Mouse (Mus musculus): ENCODE measurements around the gene Ttc17.

The Ttc17 gene

DNA sequence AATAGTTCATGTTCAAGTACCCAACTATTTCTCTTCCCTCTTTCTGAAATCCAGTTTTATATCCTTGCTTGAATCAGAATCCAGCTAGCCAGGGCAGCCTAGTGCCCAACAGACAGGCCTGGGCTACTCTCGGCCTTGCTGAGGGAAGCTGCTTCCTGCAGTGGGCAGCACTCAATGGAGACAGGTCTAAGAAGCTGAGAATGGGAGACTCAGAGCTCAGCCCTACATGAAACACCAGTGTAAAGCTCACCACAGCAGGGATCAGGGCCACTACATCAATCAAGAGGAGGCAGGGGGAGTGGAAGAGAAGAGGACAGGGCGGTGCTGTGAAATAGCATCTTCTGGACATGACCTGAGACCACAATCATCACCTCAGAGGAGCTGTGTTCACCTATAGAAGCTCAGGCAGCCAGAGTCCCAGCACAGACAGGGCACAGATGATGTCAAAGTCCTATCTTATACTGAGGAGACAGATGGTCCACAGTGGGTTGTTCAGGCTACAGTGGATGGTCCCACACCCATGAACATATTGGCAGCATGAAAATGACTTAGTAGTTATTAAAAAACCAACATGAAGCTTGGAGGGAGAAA, 25.3 kb downstream of the Ttc17 start:
- no peak for DNase-seq (ENCODE audit: low spot score)

DNA sequence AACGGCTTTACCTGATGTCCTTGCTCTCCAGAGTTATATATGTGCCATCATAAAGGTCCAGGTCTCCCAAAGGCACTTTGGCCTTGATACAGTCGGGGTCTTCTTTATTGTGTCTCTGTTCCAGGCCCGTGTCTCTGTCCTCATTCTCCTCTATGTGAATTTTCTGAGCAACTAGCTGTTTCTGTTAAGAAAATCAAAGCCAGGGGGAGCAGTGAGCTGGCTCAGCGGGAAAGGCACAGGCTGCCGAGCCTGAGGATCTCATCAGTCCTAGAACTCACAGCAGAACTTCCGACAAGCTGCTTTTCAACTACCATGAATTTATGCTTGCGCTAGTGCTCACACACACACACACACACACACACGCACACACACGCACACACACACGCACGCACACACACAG, 27.8 kb downstream of the Ttc17 start:
- DNase-seq (ENCODE audit: low spot score), result no peak

DNA sequence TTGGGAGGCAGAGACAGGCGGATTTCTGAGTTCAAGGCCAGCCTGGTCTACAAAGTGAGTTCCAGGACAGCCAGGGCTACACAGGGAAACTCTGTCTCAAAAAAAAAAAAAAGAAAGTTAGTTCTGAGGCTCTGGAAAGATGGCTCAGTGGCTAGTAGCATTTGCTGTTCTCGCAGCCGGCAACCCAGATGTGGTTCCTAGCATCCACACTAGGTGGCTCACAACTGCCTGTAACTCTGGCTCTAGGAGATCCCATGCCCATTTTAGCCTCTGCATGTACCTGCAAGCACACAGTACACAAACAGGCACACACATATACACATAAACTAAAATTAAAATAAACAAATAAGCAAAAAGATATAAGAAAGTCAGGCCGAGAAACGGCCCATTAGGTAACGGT, 35.4 kb downstream of the Ttc17 start:
- DNase-seq (ENCODE audit: low spot score), result peak; percentile 9

DNA sequence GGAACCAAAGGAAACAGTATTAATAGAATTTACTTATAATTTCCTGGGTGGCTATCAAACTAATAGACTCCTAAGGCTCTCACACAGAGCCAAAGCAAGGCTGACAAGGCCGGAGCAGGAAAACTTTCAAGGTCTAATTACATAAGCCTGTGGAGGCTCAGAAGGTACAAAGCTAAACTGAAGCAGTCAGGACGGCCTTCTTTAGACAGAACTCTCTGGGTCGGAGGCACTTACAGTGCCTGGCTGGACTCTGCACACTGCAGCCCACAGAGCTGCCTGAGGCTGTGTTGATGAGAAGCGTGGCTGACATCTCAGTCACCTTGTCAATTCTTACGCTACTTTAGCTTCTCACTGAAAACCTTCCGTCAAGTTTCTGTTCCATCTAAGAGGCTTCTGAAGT, 42.7 kb downstream of the Ttc17 start:
- no peak for DNase-seq (ENCODE audit: low spot score)

DNA sequence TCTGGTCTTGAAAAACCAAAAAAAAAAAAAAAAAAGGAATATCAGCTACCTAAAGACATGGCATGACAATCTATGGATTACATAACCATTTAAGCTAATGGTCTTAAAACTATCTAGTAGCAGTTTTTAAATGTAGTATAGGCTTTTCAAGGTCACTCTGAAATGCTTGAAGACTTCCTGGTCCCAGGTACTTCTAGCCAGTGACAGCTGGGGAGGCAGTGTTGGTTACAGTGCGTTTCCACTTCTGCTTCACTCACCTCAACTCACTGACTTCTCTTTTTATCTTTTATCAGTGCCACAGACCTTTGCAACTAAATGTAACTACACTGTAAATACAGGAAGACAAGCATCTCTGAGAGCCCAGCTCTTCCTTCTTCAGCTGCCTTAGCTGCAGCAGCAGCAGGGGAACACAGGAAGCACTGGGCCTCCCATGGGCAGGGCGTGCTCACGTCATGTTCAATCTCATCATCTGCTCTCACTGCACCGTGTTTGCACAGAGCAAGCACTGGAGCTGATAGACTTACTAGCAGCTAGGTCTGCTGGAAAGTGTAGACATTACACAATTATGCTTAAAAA, 46.0 kb downstream of the Ttc17 start:
- no peak for DNase-seq (ENCODE audit: low spot score)

DNA sequence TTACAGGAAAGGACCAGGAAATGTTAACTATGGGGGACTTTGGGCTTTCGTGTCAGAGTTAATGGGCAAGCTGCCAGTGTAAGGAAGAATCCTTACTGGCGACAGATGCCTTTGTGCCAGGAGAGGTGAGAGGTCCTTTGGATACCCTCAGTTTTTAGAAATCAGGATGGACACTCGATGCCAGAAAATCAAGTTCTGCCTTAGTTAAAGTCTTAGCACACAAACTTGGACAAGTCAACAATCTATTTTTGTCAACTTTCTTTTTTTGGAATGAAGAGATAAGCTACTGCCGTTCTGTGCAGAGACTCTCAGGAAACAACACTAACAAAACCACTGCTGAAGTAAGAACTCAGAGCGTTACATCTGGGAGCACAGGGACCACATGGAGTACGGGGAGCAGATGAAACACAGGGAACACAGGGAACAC, 58.3 kb downstream of the Ttc17 start:
- no peak for DNase-seq (ENCODE audit: low spot score)

DNA sequence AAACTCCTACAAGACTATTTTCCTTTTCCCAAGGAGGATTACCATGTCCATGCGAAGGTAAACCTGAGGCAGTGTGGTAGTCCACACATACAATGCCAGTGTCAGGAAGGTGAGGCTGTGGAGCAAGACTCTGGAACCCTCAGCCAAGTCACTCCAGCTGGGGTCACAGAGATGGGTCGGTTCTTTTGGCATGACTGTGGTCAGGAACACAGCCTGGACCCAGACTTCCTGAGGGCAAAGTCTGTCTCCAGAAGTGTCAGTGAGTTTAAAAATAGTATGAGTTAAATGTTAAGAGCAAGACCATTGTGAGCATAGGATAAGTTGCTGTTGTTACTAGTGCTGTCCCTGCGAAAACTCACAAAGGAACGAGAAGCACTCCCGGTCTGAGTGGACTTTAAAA, 59.7 kb downstream of the Ttc17 start:
- no peak for DNase-seq (ENCODE audit: low spot score)

DNA sequence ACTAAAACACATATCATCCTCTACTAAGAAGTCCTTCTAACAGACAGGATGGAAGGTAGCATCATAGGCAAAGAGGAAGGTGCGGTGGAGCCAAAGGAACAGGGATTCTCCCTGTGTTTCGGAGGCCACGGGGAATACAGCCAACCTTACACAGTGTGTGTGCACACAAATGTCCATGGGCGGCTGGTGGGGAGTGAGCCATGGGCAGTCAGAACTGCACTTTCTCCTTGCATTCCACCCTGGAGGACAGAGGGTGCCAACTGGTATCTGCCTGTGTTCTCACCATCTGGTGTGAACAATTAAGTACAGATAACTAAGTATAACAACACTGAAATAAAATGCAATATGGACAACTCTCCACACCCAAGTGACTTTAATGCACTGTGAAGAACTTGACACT, 61.9 kb downstream of the Ttc17 start:
- DNase-seq (ENCODE audit: low spot score), result no peak

DNA sequence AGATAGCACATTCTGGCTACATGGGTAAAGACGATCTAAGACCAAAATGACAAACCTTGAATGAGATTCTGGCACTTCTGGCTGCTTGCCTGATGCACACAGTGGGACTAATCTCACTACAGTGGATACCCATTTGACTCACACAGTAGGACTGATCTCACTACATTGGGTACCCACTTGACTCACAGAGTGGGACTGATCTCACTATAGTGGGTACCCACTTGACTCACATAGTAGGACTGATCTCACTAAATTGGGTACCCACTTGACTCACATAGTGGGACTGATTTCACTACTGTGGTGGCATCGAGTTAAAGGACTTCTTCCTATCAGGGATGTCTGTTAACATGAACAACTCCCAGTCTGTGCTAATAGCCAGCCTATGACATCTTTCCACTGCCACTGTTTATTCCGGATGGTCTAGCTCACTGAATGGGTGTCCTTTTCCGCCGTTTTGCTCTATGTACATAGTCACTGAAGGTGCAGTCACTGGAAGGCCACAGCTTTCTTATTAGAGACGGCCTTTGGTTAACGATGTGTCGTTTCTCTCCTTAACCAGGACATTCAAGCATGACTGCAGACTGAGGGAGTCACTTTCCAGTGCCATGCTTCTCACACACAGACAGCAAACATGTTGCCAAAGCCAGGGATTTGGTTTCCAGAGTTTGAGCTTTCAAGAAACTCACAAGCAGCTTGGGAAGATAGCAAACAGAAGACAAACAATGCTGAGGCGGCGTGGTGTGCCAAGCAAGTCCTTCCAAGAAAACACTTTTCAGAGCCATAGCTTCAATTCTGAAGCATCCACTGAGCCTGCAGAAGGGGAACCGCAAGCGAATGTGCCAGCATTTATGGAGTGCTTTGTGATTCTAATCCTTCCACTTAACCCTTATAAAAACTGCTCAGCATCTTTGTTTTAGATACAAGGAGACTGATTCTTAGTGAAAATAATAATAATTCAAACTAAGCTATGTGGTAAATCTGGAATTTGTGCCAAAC, 62.9 kb downstream of the Ttc17 start:
- no peak for DNase-seq (ENCODE audit: low spot score)

DNA sequence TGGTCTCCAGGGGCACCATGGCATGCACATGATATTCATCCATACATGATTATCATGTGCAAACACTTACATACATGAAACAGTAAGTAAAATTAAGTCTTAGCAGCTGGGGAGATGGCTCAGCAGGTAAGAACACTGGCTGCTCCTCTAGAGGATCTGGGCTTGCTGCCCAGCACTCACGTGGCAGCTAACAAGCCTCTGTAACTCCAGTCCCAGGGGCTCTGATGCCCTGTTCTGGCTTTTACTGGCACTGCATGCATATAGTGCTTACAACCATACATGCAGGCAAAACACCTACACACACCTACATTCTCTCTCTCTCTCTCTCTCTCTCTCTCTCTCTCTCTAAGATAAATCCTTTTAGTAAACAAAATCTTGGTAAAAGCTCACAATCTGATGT, 65.7 kb downstream of the Ttc17 start:
- DNase-seq (ENCODE audit: low spot score), result no peak

DNA sequence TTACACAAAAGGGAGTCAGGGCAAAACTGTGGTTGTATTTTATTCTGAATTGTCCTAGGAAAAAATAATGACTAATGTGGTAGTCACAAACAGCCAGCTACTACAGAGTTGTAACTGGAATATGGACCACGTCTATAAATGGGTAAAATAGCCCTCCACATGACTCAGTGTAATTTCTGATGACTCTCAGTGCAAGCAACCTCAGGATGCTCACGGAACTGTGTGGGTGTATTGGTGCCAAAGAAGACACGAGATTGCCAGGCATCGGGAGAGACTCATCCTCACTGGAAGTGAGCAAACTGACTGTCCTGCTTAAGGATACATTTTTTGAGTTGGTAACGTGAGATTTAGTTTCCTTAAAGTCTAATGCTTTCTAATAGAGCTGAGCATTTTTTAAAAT, 67.0 kb downstream of the Ttc17 start:
- no peak for DNase-seq (ENCODE audit: low spot score)

DNA sequence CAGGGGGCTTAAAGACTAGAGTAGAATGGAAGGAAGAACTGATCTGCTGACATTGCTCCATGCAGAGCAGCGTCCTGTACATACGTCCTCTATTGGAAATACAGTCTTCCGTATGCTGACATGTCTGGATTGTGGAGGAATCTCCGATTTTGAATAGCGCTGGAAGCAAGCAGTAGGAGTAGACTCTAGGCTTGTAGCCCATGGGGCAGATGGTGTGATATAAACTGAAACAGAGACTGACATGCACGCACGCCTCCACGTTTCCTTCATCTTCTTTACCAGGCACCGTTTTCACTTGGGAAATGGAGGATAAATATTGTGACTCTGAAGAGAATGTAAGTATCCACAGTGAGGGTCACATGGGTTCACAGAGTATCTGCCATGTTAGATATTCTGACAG, 70.2 kb downstream of the Ttc17 start:
- peak; percentile 38 for DNase-seq (ENCODE audit: low spot score)

DNA sequence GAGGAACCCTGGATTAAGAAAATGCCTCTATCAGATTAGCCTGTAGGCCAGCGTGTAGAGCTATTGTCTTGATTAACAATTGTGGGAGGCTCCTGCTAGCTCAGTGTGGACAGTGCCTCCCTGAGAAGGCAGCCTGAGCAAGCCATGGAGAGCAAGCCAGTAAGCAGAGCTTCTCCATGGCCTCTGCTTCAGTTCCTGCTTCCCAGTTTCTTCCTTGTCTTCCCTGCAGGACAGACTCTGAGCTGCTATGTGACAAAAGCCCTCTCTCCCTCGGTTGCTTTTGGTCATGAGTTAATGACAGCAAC, 71.8 kb downstream of the Ttc17 start:
- no peak for DNase-seq (ENCODE audit: low spot score)

DNA sequence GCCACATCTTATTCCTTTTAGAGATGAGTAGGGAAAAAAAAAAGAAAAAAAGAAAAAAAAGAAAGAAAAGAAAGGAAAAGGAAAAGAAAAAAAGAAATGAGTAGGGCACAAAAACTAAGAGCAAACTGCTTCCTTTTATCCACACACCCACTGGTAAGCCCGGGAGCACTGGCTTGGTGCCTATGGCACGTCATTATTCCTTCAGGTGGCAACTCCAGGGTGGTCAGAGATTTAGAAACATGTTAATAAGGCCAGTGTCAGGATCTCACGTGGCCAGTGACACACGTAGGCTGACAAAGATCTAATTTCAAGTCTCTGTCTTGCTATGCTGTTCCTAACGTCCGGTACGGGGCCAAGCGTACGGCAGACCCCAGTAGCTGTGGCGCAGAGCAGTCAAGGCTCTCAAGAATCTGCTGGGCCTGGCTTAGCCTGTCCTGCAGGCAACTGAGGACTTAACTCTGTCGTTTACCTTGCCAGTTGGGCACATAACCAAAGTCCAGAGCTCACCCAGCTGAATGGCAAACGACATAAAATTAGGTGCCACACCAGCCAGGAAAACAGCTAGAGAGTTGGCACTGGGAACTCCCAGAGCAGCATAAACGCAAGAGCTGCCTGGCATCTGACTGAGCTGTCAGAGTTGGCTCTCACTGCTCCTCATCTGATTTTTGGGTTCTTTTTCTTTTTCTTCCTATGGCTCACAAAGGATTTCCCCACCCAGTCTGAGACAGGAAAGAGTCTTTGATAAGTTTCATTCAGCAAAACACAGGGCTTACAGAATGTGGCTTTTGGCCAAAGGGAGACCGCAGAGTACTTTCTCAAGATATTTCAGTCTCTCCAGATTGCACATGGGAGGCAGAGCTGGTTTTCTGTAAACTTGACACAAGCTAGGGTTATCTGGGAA, 72.4 kb downstream of the Ttc17 start:
- no peak for DNase-seq (ENCODE audit: low spot score)

DNA sequence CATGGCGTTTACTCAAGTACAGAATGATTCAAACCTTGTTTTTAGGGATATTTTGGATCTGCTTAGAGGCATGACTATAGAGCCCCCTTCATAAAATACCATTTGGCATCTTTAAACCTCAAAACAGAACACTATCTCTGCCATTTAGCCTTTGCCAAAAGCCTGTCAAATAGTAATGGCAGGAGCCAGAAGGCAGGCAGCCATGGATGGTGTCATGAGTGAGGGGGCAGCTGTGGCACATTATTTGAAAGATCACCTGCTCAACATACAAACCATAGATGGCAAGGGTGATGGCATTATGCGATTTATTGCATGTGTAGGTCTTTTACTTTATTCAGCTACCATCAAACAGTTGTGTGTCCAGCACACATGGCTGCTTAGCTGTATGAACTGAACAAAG, 73.4 kb downstream of the Ttc17 start:
- DNase-seq (ENCODE audit: low spot score), result no peak

DNA sequence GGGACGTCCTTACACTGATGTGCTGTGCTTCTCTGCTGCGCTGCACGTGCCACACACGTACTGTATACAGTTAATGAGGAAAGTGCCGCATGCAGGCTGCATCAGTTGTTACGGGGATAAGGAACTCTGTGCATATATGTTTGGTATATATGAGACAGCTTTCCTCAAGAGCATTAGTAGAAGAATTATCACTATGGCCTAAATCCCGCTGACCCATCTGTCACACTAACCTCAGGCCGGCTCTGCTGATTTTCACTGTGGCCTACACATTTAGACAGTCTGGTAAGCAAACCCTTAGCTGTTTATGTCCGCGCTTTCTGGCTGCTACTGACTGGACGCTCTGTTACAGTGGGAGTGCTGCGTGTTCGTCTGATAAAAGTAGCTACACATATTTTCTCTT, 77.2 kb downstream of the Ttc17 start:
- no peak for DNase-seq (ENCODE audit: low spot score)

DNA sequence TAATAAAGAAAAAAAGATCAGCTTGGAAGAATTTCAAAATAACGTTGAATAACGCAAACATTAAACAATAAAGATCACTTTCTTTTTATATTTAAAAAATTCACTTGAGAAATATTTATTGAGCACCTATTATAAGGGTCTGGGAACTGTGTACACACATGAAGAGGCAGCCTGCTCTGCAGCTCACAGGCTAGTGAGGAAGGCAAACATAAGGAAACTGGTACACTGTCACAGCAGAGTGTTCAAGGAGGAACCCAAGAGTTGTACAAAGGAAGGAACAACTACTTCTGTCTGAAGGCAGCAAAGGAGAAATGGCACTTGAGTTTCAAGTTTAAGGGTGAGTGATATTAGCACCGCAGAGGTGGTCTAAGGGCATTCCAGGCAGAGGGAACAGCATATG, 78.7 kb downstream of the Ttc17 start:
- no peak for DNase-seq (ENCODE audit: low spot score)

DNA sequence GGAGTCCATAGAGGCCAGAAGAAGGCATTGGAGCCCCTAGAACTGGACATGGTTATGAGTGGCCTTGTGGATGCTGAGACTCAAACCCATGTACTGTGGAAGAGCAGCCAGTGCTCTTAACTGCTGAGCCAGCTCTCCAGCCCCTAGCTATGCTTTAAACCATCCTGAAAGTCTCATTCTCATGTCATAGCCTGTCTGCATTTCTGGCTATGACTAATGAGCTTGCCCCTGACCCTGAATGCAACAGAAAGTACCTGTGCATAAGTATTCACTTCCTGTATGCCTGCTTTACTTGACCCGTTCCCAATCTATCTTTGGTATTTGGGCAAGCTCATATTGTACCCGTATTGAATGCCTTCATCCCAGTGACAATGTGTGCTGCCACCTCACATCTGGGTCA, 86.7 kb downstream of the Ttc17 start:
- no peak for DNase-seq (ENCODE audit: low spot score)

DNA sequence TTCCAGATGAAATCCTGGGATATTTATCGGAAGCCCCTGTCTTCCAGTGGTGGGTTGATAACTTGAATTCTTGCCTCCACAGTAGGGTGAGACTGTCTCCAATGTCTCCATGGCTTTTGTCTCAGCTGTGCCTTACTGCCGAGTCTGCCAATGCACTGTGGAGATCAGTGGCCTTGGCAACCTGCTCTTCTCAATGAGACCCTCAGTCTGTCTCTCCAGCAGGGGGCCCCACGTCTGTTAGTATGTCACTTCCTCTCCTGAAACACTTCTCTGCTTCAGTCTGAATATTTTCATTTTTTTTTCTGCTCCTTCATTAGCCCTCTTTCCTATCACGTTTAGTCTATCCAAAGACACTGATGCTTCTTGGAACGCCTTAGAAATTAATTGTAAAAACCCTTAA, 90.0 kb downstream of the Ttc17 start:
- DNase-seq (ENCODE audit: low spot score), result no peak

DNA sequence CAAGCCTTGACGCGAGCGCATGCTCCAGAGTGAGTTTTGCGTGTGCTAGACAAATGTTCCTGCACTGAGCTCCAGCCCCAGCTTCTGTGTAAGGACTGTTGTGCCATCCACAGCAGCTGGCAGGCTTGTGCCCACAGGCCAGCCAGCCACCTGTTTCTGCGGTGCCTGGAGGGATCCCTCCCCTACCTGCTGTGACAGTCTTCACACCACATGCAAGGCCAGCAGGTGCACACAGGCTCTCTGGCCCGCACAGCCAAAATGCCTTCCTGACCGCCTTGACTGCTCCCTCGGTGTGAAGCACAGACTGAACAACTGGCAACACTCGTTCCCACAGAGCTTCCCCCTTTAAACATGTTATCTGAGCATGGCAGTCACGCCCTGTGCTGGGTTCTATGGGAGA, 102.5 kb downstream of the Ttc17 start:
- no peak for DNase-seq (ENCODE audit: low spot score)

DNA sequence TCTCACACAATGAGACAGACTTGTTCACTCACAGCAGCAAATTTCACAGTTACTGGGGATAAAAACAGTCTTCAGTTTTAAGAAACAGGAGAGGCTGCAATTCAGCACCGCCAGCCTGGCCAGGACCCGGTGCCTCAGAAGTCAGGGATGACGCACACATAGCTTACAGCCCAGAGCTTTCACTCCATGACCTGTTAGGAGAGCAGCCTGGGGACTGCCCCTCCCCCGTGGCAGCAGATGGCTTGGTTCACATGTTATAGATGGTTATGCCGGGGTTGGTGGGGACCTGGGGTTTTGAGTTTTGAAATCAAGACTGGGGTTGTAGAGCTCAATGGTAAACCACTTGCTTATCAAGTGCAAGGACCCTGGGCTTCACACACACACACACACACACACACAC, 104.1 kb downstream of the Ttc17 start:
- no peak for DNase-seq (ENCODE audit: low spot score)

DNA sequence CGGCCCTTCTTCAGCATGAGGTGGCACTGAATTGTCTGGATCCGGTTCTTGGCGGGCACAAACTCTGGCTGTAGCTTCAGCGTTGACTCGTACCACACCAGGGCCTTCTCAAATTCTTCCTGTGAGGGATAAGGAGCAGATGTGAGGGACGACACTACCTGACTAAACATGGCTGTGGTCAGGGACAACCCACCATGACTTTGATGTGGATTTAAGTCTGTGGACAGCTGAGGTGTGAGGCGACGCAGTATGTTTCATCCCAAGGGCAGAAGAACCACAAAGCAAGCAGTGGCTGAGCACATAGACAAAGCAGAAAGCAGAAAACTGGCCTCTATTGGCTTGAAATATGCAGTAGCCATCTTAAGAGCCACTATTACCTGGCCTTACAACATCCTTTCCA, 104.7 kb downstream of the Ttc17 start:
- no peak for DNase-seq (ENCODE audit: low spot score)

DNA sequence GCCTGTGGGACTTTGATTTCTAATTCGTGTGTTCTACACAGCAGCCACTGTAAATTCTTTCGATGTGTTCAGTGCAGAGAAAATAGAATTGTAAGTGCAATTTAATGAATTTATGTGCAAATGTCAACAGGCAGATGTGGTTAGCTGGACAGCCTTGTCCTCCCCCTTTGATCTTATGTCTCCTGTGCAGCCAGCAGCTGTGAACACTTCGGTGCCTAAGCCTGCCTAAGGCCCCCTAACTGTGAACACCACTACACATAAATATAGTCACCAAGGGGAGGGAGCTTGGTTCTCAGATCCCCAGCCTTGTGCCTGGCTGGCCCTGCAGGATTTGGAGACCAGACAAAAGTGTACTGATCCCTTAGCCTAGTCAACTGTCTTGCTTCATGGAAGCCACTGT, 109.0 kb downstream of the Ttc17 start:
- DNase-seq (ENCODE audit: low spot score), result no peak
